Mouse (Mus musculus) heart, adult 8-10 months (tissue): ENCODE data around the gene Gm5795. TPM values are rescaled to one million over a fixed set of nuclear protein-coding genes. Genes with fewer than 3 reads are reported as not detected.
"Not testable (repeated sequence)": the region's sequence is repeated elsewhere in the genome, so short reads cannot be mapped to it uniquely, and the experiment has no call there.

Experiments used
- DNase-seq: peaks from one replicate; pipeline ENCODE4 v3.0.0; 2022; ENCODE audit warnings: low spot score
- total RNA-seq, 4 experiments: library from RNA; stranded (reverse); gene quantifications; 2 replicates each; pipeline ENCODE4 v1.2.4; 2022

Gene Gm5795
- not detected for total RNA-seq

GRCm38 (mm10) chr14:3187955-3188354, at the start of gene Gm5795:
TSS of gene Gm5795 (plus strand) at chr14:3188255.
- not testable (repeated sequence) for DNase-seq

- DNase-seq, result not testable (repeated sequence)
These were observed 20.5 kb downstream of the Gm5795 start, which contains the start of gene D830030K20Rik for GRCm38 (mm10) chr14:3208272-3209152. TSS of gene D830030K20Rik (plus strand) at chr14:3208488.

DNA sequence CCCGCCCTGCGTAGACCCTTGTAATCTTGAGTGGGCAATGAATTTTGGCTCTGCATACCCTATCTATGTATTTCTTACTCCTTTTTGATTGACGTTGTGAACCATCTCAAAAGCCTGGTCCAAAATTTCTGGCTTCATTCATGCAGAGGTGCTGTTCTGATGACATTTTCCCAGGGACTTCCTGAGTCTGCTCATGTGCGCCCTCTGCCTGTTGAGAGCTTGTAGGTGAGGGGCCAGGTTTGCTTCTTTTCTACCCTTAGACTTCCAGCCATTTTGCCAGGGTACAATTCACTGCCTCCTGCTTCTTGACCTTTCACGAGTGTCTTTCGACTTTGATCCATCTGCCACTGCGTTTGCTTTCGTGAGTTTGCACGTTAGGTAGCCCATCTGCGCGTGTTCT, 21.3 kb downstream of the Gm5795 start:
- not testable (repeated sequence) for DNase-seq

Other genes starting within 250 kb of the Gm5795 start
- gene Gm2888, start 158.3 kb upstream of the Gm5795 start, total RNA-seq, result not detected
- under 1 TPM in 2 of 4 experiments, not detected in 2; 0.33 to 0.35 TPM for gene Gm2897, start 139.0 kb upstream of the Gm5795 start, total RNA-seq
- not detected for gene Gm10340, start 54.3 kb upstream of the Gm5795 start, total RNA-seq
- gene D830030K20Rik, start 20.2 kb downstream of the Gm5795 start, total RNA-seq, result under 1 TPM; 0.41 to 0.91 (median 0.57) TPM
- gene Gm2956, start 144.4 kb downstream of the Gm5795 start, total RNA-seq, result not detected
- gene Gm10413, start 206.8 kb downstream of the Gm5795 start, total RNA-seq, result not detected
- under 1 TPM in 1 of 4 experiments, not detected in 3; 0.50 TPM for gene Gm10409, start 224.4 kb downstream of the Gm5795 start, total RNA-seq
- not detected for gene Gm3005, start 239.8 kb downstream of the Gm5795 start, total RNA-seq